Mouse (Mus musculus) lung, adult 2 months (tissue): ENCODE measurements around the gene Med9.

ENCODE experiments used
- CTCF ChIP-seq: fragments of 200-500 bp; IDR thresholded peaks from 2 replicates; pipeline ENCODE4 v1.5.1; 2011; ENCODE audit warnings: mild to moderate bottlenecking, low read length, control low read depth; ENCODE audit not compliant: insufficient read depth
- POLR2A ChIP-seq: fragments of 200-500 bp; IDR thresholded peaks from 2 replicates; pipeline ENCODE4 v1.6.1; 2011; ENCODE audit warnings: low read depth, mild to moderate bottlenecking, control low read depth, low read length, borderline replicate concordance; ENCODE audit errors: extremely low read depth

GRCm38 (mm10) chr11:59941391-59941790 lies 6.6 kb upstream of the Med9 start:
- no peak for TF ChIP-seq CTCF
- no peak for TF ChIP-seq POLR2A
